Mouse (Mus musculus) ES-Bruce4 (cell line): ENCODE results near the gene Capns2. TPM values are rescaled to one million over a fixed set of nuclear protein-coding genes. Genes with fewer than 3 reads are reported as not detected.

ENCODE experiments used
- H3K27ac ChIP-seq: 2 replicates; pipeline ENCODE4 v1.5.1; 2012; ENCODE audit warnings: low read length, inconsistent platforms; ENCODE audit not compliant: insufficient read depth
- H3K27me3 ChIP-seq: 2 replicates; pipeline ENCODE4 v1.6.1; 2012; ENCODE audit warnings: mild to moderate bottlenecking, low read length, inconsistent platforms; ENCODE audit not compliant: control insufficient read depth, poor library complexity, insufficient read depth, severe bottlenecking
- H3K36me3 ChIP-seq: 2 replicates; pipeline ENCODE4 v1.6.1; 2012; ENCODE audit warnings: inconsistent platforms, mild to moderate bottlenecking, low read length, moderate library complexity; ENCODE audit not compliant: control insufficient read depth, poor library complexity, insufficient read depth, severe bottlenecking
- H3K4me1 ChIP-seq: one replicate; pipeline ENCODE4 v1.8.1; 2011; ENCODE audit warnings: low read length; ENCODE audit not compliant: control insufficient read depth, insufficient read depth
- H3K4me3 ChIP-seq: 2 replicates; pipeline ENCODE4 v1.5.1; 2011; ENCODE audit warnings: low read depth, mild to moderate bottlenecking, low read length
- H3K9ac ChIP-seq: 2 replicates; pipeline ENCODE4 v1.6.1; 2012; ENCODE audit warnings: low read depth, mild to moderate bottlenecking, inconsistent platforms; ENCODE audit not compliant: poor library complexity, severe bottlenecking
- H3K9me3 ChIP-seq: replicated peaks from 2 replicates; pipeline ENCODE4 v1.6.1; 2012; ENCODE audit warnings: mild to moderate bottlenecking, low read length, inconsistent platforms; ENCODE audit not compliant: control insufficient read depth, poor library complexity, insufficient read depth, severe bottlenecking
- CTCF ChIP-seq: IDR thresholded peaks from one replicate; pipeline ENCODE4 v1.8.1; 2011; ENCODE audit warnings: low read depth, low read length
- EP300 ChIP-seq: IDR thresholded peaks from 2 replicates; pipeline ENCODE4 v1.6.1; 2011; ENCODE audit warnings: low read depth, low read length; ENCODE audit not compliant: insufficient read depth
- POLR2A ChIP-seq: IDR thresholded peaks from one replicate; pipeline ENCODE4 v1.8.1; 2011; ENCODE audit warnings: low read length; ENCODE audit not compliant: insufficient read depth
- polyA plus RNA-seq: library from polyadenylated mRNA; stranded (reverse); fragments of >200 nt; gene quantifications from 2 replicates; pipeline ENCODE4 v1.2.4, GENCODE M21; 2011; ENCODE audit warnings: low read depth; ENCODE audit not compliant: missing spikeins, insufficient read depth, insufficient read length

The Capns2 gene
- polyA plus RNA-seq: 0.67 and 0.81 TPM in 2 replicates

GRCm38 (mm10) chr8:92901107-92901506 is at the start of gene Capns2:
Gene Capns2, plus strand, starts transcription at chr8:92901407.
- no peak for TF ChIP-seq CTCF
- no peak for TF ChIP-seq POLR2A
- TF ChIP-seq EP300: no peak

GRCm38 (mm10) chr8:92853188-92853983 is 47.8 kb upstream of the Capns2 start:
- no peak overlapping the region for H3K9ac ChIP-seq
- no peaks in the 10 kb centered on the region for H3K4me1 ChIP-seq
- H3K36me3 ChIP-seq: no peaks in the 10 kb centered on the region
- TF ChIP-seq EP300 (no peak), POLR2A (no peak), CTCF (no peak)
- H3K27me3 ChIP-seq: peaks cover 4% of the 10 kb centered on the region; the same call in 1 of the 2 replicates
- no peak overlapping the region for H3K4me3 ChIP-seq
- 0 out of 2 replicates have a peak, but pooled peaks cover 2% of the 10 kb centered on the region for H3K9me3 ChIP-seq
- H3K27ac ChIP-seq: no peak overlapping the region

More at GRCm38 (mm10) chr8:92901107-92901506, at the start of gene Capns2:
- H3K27ac ChIP-seq: no peak within 1 kb of the TSS
- H3K9me3 ChIP-seq: no peaks in the 10 kb centered on the region
- H3K36me3 ChIP-seq: no peaks in the 10 kb centered on the region
- H3K4me1 ChIP-seq: no peaks in the 10 kb centered on the region
- H3K9ac ChIP-seq: no peak within 1 kb of the TSS
- no peak within 1 kb of the TSS for H3K4me3 ChIP-seq
- no peaks in the 10 kb centered on the region for H3K27me3 ChIP-seq

- Histone ChIP-seq H3K4me3 (no peak overlapping the region), H3K36me3 (no peaks in the 10 kb centered on the region), H3K27me3 (peaks cover 4% of the 10 kb centered on the region; the same call in 1 of the 2 replicates), H3K27ac (no peak overlapping the region), H3K9me3 (0 out of 2 replicates have a peak, but pooled peaks cover 2% of the 10 kb centered on the region), H3K9ac (no peak overlapping the region), H3K4me1 (no peaks in the 10 kb centered on the region)
- no peak for TF ChIP-seq CTCF
- no peak for TF ChIP-seq POLR2A
- no peak for TF ChIP-seq EP300
Measured at GRCm38 (mm10) chr8:92854673-92855072, 46.5 kb upstream of the Capns2 start.

- H3K27ac ChIP-seq: no peak within 1 kb of the TSS
- no peak for TF ChIP-seq CTCF
- TF ChIP-seq POLR2A: peak; percentile 17
- no peak for TF ChIP-seq EP300
Measured at GRCm38 (mm10) chr8:92855171-92855894, 45.9 kb upstream of the Capns2 start, which contains the start of gene Lpcat2. Gene Lpcat2, plus strand, starts transcription at chr8:92855339.

GRCm38 (mm10) chr8:92856273-92856986 is 44.8 kb upstream of the Capns2 start:
- Histone ChIP-seq H3K4me3 (no peak overlapping the region; the same call in 1 of the 2 replicates), H3K4me1 (no peaks in the 10 kb centered on the region), H3K9me3 (0 out of 2 replicates have a peak, but pooled peaks cover 2% of the 10 kb centered on the region), H3K36me3 (no peaks in the 10 kb centered on the region), H3K27ac (no peak overlapping the region), H3K27me3 (peaks cover 4% of the 10 kb centered on the region; the same call in 1 of the 2 replicates), H3K9ac (no peak overlapping the region)
- TF ChIP-seq EP300: no peak
- TF ChIP-seq POLR2A: no peak
- TF ChIP-seq CTCF: no peak

More at GRCm38 (mm10) chr8:92855171-92855894, 45.9 kb upstream of the Capns2 start, which contains the start of gene Lpcat2:
- peak within 1 kb of the TSS; percentile 90 for H3K4me3 ChIP-seq
- H3K27me3 ChIP-seq: peaks cover 4% of the 10 kb centered on the region; the same call in 1 of the 2 replicates
- H3K4me1 ChIP-seq: no peaks in the 10 kb centered on the region
- H3K9me3 ChIP-seq: 0 out of 2 replicates have a peak, but pooled peaks cover 2% of the 10 kb centered on the region
- peak within 1 kb of the TSS; percentile 85 for H3K9ac ChIP-seq
- H3K36me3 ChIP-seq: no peaks in the 10 kb centered on the region
